Mouse (Mus musculus) ovary, postnatal 36 days (tissue): Measurements from ENCODE around the gene Sh2d4b.

Experiments used
- DNase-seq: peaks from one replicate; pipeline ENCODE4 v3.0.0; 2022; ENCODE audit warnings: low spot score, mixed read lengths

Gene Sh2d4b

GRCm38 (mm10) chr14:40837397-40837796, 55.7 kb downstream of the Sh2d4b start:
- DNase-seq, result no peak

GRCm38 (mm10) chr14:40830505-40830904, 62.6 kb downstream of the Sh2d4b start:
- DNase-seq, result no peak

- no peak for DNase-seq
These were observed 63.0 kb downstream of the Sh2d4b start for GRCm38 (mm10) chr14:40830094-40830493.

DNA sequence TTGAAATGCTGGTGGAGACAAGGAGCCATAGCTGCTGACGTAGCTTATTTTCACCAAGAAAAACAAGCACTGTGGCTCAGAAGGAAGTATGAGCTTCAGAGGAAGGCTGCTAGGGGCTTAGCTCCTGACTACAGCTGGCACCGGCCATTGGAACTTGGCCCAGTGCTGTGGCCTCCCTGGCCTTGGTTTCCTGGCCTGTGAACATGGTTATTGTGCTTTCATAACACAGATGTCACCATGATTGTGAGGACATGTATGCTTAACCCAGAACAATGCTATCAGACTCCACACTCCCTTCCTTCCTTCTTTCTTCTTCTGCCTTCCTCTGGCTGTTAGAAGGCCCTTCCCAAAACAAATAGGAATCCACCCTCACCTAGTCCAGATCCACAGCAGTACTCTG, 75.0 kb downstream of the Sh2d4b start:
- peak; percentile 54 for DNase-seq

DNA sequence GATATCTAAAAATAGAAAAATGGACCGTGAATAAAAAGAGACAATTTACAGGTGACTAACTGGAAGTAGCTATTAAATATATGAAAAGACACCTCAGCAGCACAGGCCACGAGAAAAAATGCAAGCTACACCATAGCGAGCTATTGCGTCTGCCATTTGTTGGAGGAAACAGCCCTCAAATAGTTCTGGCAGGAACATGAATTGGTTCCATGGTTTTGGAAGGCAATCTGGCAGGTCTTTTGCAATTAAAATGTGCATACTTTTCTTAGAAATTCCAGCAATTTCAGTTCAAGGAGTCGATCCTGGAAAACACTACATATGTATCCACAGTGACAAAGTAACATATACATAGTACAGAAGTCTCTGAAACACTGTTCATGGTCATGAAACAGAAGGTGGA, 76.4 kb downstream of the Sh2d4b start:
- DNase-seq, result no peak

GRCm38 (mm10) chr14:40791606-40792005, 101.5 kb downstream of the Sh2d4b start:
- DNase-seq, result peak; percentile 38

DNA sequence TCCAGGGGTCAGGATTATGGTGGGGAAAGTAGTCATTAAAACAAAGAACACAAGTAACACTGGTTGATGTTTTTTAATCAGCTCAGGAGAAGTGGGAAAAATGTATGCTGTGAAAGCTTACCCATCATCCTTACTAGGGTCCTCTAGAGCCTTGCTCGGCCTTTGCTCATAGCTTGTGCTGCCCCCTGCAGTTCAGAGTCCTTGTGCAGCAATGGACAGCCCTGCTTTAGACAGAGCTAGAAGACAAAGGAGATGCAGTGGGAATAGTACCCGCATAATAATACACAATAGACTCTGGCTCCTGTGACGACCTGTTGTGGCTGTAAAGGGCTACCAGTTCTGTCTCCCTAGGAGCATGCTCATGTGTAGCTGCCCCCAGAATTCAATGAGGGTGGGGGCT, 104.0 kb downstream of the Sh2d4b start:
- DNase-seq, result peak; percentile 55

DNA sequence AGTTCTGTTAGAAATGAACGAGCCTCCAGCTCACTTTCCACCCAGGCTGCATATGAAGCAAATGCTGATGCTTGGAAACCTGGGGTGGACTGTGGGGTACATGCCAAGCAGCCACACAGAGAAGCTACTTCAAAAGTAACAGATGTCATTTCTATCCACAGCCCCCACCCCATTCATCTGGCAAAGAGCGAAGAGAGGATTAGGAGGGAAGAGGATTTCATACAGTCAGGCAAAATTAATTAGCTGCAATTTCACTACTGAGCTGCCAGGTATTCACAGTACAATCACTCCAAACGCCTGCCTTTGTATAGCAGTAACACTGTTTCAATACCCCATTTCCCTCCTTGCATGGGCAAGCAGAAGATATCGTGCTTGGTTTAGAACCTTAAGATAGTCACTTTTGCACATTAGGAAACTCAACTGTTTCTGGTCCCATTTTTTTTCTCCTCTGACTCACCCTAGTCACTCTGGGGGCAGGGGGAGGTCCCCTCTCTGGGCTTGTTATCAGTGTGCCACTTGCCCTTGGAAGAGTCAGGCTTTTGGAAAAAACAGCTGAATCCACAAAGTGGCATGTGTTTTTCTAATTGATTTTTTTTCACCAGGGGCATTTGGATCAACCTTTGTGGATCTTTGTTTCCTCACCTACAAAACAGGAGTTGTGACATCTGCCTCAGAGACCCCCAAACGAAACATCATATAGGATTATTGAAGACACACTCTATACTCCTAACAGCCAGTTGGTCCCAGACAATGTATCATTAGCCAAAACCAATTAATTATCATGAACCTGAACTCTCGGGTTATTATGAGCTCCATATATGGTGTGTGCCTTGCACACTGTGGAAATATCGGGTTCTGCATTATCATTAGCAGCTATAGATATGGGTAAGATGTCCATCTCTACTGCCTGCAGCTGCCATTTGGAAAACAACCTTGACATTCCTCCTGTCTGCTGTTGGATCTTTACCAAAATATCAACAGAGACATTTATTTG, 123.7 kb downstream of the Sh2d4b start:
- no peak for DNase-seq
